Mouse (Mus musculus): ENCODE results near the gene N4bp3. TPM values are rescaled to one million over a fixed set of nuclear protein-coding genes. Genes with fewer than 3 reads are reported as not detected.

N4bp3 gene
- polyA plus RNA-seq, 1 experiment, result 4.0 TPM

- DNase-seq (ENCODE audit: low read depth, low spot score), result no peak
- 34% methylated on average over 3 of the region's 3 CpGs for WGBS
Measured at GRCm38 (mm10) chr11:51609266-51609909, 41.3 kb downstream of the N4bp3 start.

GRCm38 (mm10) chr11:51607096-51607738 is 43.4 kb downstream of the N4bp3 start:
- 5% methylated on average over 15 of the region's 15 CpGs for WGBS
- no peak for DNase-seq (ENCODE audit: low read depth, low spot score)

- peak; percentile 93 for DNase-seq (ENCODE audit: low read depth, low spot score)
- WGBS, result under 1% methylated on average over 91 of the region's 91 CpGs
Measured at GRCm38 (mm10) chr11:51606447-51607095, 44.1 kb downstream of the N4bp3 start, which contains the start of gene Hnrnpab. Hnrnpab (minus strand) TSS chr11:51606847.

- WGBS, result 1% methylated on average over 80 of the region's 81 CpGs
- DNase-seq (ENCODE audit: low read depth, low spot score), result peak; percentile 75
Measured at GRCm38 (mm10) chr11:51605602-51606446, 44.8 kb downstream of the N4bp3 start.

GRCm38 (mm10) chr11:51602253-51602652 is 48.4 kb downstream of the N4bp3 start:
- no peak for DNase-seq (ENCODE audit: low read depth, low spot score)
- 71% methylated on average over 3 of the region's 3 CpGs for WGBS

GRCm38 (mm10) chr11:51597553-51597952 is 53.1 kb downstream of the N4bp3 start:
- no peak for DNase-seq (ENCODE audit: low read depth, low spot score)
- 57% methylated on average over 2 of the region's 2 CpGs for WGBS

DNA sequence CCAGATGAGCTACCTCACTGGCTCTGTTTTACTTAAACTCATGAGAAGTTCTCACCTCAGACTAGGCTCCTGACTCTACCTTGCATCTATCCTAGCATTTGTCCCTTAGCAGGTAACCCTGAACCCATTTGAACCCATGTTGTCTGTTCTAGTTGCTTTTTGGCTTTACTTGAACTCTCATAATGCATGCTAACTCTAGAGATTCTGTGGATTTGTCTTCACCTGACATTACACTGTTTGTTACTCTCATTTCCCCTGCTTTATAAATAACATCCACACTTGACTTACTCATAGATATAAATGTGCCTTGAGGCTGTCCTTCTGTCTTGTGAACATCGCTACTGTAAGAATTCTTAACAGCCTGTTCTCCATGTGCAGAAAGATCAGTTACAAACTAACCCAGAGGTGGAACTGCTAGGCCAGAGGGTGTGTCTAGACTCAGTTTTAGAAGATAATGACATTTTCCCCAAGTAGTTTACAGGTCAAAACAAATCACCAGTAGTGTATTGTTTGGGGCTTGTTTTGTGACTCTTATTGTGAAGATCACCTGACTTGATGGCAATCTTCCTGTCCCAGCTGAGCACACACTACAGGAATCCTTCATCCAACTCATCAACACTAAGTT is 55.1 kb downstream of the N4bp3 start:
- no peak for DNase-seq (ENCODE audit: low read depth, low spot score)
- 94% methylated on average over 1 of the region's 1 CpGs for WGBS

- WGBS, result 46% methylated on average over 3 of the region's 3 CpGs
- no peak for DNase-seq (ENCODE audit: low read depth, low spot score)
Measured at GRCm38 (mm10) chr11:51594715-51595350, 55.8 kb downstream of the N4bp3 start.

DNA sequence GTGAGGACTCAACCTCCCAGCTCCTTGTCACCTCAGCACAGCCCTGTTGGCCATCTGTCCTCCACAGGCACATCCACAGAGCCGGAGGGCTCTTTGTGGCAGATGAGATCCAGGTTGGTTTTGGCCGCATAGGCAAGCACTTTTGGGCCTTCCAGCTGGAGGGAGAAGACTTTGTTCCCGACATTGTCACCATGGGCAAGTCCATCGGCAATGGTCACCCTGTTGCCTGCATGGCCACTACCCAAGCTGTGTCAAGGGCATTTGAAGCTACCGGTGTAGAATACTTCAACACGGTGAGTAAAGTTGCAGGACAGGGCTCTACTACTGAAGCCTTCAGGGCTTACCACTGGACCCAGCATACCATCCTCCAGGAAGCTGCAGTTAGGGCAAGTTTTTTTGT is 56.8 kb downstream of the N4bp3 start:
- no peak for DNase-seq (ENCODE audit: low read depth, low spot score)
- 86% methylated on average over 6 of the region's 6 CpGs for WGBS

DNA sequence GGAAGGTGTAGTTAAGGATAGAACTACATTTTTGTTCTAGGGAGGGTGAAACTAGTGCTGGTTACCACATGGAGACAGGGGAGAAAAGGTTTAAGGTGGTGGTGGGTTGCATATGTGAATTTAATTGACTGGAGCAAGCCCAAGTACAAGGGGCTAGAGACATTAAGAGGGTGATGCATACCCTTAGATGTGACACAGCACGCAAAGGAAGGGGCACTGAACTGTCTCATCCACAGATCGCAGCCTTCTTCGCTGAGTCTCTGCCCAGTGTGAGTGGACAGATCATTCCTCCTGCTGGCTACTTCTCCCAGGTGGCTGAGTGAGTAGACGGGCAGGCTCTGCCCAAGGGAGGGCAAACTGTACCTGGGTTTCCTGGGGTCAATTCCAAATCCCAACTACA is 57.3 kb downstream of the N4bp3 start:
- DNase-seq (ENCODE audit: low read depth, low spot score), result no peak
- 89% methylated on average over 4 of the region's 4 CpGs for WGBS

Other genes starting within 250 kb of the N4bp3 start
- gene Phykpl, start 66.1 kb downstream of the N4bp3 start, polyA plus RNA-seq (2012; rRNA removed), result 14.2 and 24.8 TPM in 2 replicates
- gene Hnrnpab, start 44.0 kb downstream of the N4bp3 start, polyA plus RNA-seq (2012; rRNA removed), result 144 and 192 TPM in 2 replicates
- gene Nhp2, start 31.1 kb downstream of the N4bp3 start, polyA plus RNA-seq (2012; rRNA removed), result 69.0 and 81.4 TPM in 2 replicates
- gene Rmnd5b, start 14.9 kb downstream of the N4bp3 start, polyA plus RNA-seq (2012; rRNA removed), result 36.0 and 41.4 TPM in 2 replicates
- 2.9 and 3.7 TPM in 2 replicates for gene D930048N14Rik, start 112 bp upstream of the N4bp3 start, polyA plus RNA-seq (2012; rRNA removed)
- gene 0610009B22Rik, start 38.0 kb upstream of the N4bp3 start, polyA plus RNA-seq (2012; rRNA removed), result 15.4 and 16.7 TPM in 2 replicates
- 13.2 and 43.8 TPM in 2 replicates for gene Sec24a, start 112.8 kb upstream of the N4bp3 start, polyA plus RNA-seq (2012; rRNA removed)
- 40.5 and 63.0 TPM in 2 replicates for gene Sar1b, start 112.8 kb upstream of the N4bp3 start, polyA plus RNA-seq (2012; rRNA removed)
- gene Jade2, start 206.8 kb upstream of the N4bp3 start, polyA plus RNA-seq (2012; rRNA removed), result 7.5 and 8.5 TPM in 2 replicates

Measured in large intestine, adult 2 months (tissue).